Mouse (Mus musculus): ENCODE data around the gene Cdk2.

DNA sequence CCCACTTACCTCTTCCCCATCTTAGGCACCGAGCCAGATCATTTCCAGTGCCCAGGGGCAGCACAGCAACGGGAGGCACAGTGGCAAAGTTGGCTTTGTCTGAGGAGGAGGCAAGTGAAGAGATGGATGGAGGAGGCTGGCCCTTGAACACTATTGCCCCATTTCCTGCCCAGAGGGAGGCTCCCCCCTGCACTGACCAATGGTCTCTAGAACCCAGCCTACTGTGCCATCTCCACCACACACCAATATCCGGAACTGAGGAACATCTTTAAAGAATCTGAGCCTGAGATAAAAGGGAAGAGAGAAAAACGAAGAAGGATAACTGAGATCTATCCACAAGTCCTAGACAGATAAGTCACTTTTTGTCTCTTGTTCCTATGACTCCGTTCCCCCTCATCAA is 23.2 kb upstream of the Cdk2 start:
- TF ChIP-seq CTCF (IDR thresholded peaks at IDR 0.05; ENCODE audit: borderline replicate concordance, extremely low read depth, insufficient read depth, insufficient read length) (no peak), POLR2A (IDR thresholded peaks at IDR 0.05; ENCODE audit: borderline replicate concordance, extremely low read depth, insufficient read depth, insufficient read length, poor library complexity, severe bottlenecking) (no peak)

Measured in brain, embryonic 14.5 days (tissue).